Mouse (Mus musculus) G1E-ER4 (cell line): ENCODE data around the gene Nacad. TPM values are rescaled to one million over a fixed set of nuclear protein-coding genes. Genes with fewer than 3 reads are reported as not detected.

ENCODE experiments used
- GATA1 ChIP-seq: IDR thresholded peaks from one replicate; pipeline ENCODE4 v1.8.0; 2012; ENCODE audit warnings: low read length, inconsistent platforms
- polyA plus RNA-seq: library from polyadenylated mRNA; stranded (reverse); fragments of >175 nt; gene quantifications from 2 replicates; pipeline ENCODE4 v1.2.3, GENCODE M21; 2012

Gene Nacad
- 0.26 and 0.27 TPM in 2 replicates for polyA plus RNA-seq

GRCm38 (mm10) chr11:6605491-6606399 lies at the start of gene Nacad:
Gene Nacad, minus strand, starts transcription at chr11:6606053.
- no peak for TF ChIP-seq GATA1

GRCm38 (mm10) chr11:6654903-6655302 lies 49.0 kb upstream of the Nacad start:
- no peak for TF ChIP-seq GATA1

GRCm38 (mm10) chr11:6650519-6650918 lies 44.7 kb upstream of the Nacad start:
- TF ChIP-seq GATA1, result no peak

GRCm38 (mm10) chr11:6647831-6648724 lies 42.2 kb upstream of the Nacad start:
- TF ChIP-seq GATA1, result no peak

DNA sequence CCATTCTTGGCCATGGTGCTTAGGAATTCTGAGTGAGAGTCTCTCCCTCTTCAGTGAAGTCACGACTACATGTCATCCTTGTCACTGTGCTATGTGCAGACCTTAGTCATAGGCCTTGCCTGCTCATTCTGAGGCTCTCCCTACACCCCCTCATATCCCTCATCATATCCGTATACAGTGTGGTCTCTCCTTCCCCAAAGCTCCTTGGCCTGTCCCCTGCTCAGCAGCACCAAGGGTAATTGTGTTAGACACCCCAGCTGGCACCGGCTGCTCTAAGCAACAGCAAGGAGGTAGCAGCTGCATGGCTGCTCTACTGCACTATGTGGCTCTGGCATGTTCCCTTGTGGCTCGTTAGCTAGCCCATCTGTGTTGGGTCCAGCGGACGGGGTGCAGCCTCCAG lies 38.7 kb upstream of the Nacad start:
- TF ChIP-seq GATA1, result no peak

DNA sequence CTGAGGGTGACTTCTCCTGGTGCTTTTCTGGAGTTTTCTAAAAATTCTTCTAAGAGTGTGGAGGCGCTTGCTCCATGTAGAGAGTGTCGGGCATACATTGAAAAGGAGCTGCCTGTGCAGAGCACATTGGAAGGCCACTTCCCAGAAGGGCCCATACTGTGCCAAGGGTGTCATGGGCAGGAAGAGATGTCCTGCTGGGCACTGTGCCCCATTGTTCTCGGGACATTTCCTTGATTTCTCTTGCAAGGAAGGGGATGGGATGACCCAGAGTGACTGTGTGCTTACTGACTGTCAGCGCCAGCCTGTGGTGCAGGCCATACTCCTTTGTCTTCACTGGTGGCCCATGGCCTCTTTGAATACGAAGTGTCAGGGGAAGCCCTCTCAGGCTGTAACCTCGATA lies 33.2 kb upstream of the Nacad start:
- TF ChIP-seq GATA1, result no peak

DNA sequence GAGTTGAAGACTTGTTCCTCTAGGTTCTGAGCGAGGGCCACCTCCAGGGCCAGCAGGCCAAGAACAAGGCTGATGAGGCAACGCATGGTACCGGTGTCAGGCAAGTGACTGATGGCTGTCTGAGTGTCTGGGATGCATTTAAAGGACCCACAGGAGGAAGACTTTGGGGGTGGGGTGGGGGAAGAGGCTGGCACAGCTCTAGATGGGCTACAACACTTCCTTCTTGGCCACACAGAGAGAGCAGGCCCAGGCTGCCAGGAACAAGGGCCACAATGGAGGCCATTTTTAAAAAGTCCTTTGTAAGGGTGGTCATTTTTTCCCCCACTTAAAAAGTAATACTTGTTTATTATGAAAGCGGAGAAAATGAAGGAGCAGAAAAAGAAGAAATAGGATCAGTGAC lies 32.7 kb upstream of the Nacad start, which contains the start of gene Wap:
Gene Wap, minus strand, starts transcription at position 101 of the 400 bp plus-strand sequence.
- no peak for TF ChIP-seq GATA1

- TF ChIP-seq GATA1, result no peak
Observed at GRCm38 (mm10) chr11:6636150-6636549, 30.3 kb upstream of the Nacad start.

- TF ChIP-seq GATA1, result no peak
Observed at GRCm38 (mm10) chr11:6629655-6630054, 23.8 kb upstream of the Nacad start.

DNA sequence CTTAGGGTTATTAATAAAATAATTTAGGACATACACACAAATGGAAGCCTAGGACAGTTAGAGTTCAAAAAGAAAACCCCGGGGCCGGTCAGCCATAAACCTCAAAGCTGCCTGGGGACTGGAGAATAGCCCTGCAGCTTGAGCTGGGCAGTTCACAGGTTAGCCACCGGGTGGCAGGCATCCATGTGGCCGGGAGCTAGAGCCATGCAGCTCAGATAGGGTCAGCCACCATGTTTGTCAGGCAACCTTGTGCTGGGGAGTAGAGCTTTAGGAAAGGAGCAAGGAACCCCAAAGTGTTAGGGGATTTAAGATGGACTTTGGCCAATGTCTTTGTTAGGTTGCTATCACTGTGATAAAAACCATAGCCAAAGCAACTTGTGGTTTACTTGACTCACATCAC lies 22.7 kb upstream of the Nacad start:
- TF ChIP-seq GATA1, result no peak

DNA sequence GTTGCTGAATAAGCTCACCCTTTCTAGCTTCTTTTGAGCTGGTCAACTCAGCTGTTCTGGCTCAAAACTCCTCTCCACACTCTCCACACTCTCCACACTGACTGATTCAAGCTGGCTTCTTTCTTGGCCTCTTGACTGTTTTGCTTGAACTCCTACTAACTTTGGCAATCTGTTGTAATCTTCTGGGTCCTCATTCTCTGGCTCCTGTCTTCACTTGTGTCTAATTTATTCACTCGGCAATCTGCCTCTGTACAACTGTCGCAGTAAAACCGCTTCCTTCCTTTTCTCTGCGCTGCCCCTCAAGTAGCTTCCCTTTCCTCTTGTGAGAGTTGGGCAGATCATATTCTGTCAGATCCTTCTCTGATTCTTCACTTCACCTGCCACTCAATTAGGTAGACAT lies 21.9 kb upstream of the Nacad start:
- TF ChIP-seq GATA1, result no peak

- no peak for TF ChIP-seq GATA1
Observed at GRCm38 (mm10) chr11:6626388-6626772, 20.5 kb upstream of the Nacad start.

GRCm38 (mm10) chr11:6625478-6626387 lies 19.9 kb upstream of the Nacad start, which contains the start of gene Tbrg4:
Gene Tbrg4, minus strand, starts transcription at chr11:6626067.
- no peak for TF ChIP-seq GATA1

DNA sequence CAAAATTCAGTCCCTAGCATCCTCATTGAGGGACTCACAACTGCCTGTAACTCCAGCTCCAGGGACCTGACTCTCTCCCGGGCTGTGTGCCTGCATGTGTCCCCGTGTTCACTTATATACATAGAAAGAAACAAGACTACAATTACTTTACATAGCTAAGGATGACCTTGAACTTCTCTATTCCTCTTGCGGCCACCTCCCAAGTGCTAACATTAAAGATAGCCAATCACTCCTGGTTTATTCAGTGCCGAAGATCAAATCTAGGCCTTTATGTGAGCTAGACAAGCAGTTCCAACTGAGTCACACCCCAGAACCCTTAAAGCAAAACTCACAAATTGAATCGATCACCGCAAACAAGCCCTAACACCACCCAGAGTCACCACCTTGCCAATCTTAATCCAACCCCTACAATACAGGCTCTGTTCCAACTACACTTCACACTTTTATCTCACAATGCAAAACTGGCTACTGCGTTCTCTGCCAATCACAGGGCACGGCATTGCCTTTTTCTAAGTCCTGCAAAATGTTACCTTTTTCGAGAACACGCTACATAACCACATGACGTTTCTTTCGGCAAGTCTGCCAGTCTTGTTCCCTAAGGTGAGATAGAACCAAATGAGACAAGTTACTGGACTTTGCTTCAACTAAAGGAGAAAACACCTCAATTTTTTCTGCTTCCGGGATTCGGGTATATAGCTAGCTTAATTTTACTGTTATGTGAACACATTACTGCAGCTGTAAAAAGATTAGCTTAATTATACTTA lies 18.9 kb upstream of the Nacad start:
- no peak for TF ChIP-seq GATA1
